Mouse (Mus musculus): ENCODE results near the gene Izumo4.

DNA sequence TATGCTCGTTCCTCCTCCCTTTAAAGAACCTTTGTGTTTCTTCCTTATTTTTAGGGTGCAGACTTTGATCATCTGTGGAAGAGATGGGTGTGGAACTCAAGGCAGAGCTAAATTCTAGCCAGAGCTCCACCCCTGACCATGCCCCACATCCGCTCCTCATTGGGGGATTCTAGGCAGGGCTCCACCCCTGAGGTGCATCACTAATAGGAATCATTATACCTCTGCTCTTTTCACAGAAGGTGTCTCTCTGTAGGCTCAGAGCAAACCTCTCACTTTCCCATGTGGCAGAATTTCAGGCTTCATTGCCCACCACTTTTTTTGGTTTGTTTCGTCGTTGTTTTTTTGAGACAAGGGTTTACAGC, 43.2 kb upstream of the Izumo4 start:
- no peak for TF ChIP-seq CTCF (IDR thresholded peaks at IDR 0.05; ENCODE audit: low read depth, low read length)
- TF ChIP-seq POLR2A (IDR thresholded peaks at IDR 0.05; ENCODE audit: extremely low read depth, insufficient read depth, low read length): no peak

Data from liver, adult 2 months (tissue).